In genomic region chr7:3707027-3707426, GRCm38 (mm10) we compare ENCODE assay signal across 9 mouse cellular contexts. TPM values are rescaled to one million over a fixed set of nuclear protein-coding genes. Genes with fewer than 3 reads are reported as not detected.
DNase-seq lines count a peak whose midpoint lies in the region; ATAC-seq and TF ChIP-seq lines count a peak whose summit lies in the region.
"Had no signal": no experiment of that assay in that cellular context is flagged by ENCODE, and none has a peak within 500 bp of the region (broad histone marks: within the 10 kb centered on the region; RNA-seq: fewer than 3 reads in every experiment).

No protein-coding gene starts in this region.

- peak overlapping the region; percentile 52; the same call in 1 of the 2 replicates for H3K4me2 ChIP-seq in intestine, embryonic 15.5 days (replicated peaks)
- peak overlapping the region; percentile 82 for H3K4me2 ChIP-seq in neural tube, embryonic 12.5 days (replicated peaks)

- ATAC-seq in intestine, embryonic 15.5 days, result no peak
- ATAC-seq in neural tube, embryonic 12.5 days (ENCODE audit: low FRiP score, low read depth), result no peak

- no peak overlapping the region for H3K4me3 ChIP-seq in bone marrow, adult 2 months (replicated peaks; ENCODE audit: control insufficient read depth, low read depth, low read length)
- no peak overlapping the region for H3K4me3 ChIP-seq in intestine, embryonic 15.5 days (replicated peaks)
- H3K4me3 ChIP-seq in neural tube, embryonic 12.5 days, result no peak overlapping the region; the same call in 1 of the 2 replicates

- TF ChIP-seq POLR2A in bone marrow, adult 2 months (IDR thresholded peaks at IDR 0.05; ENCODE audit: borderline replicate concordance, control insufficient read depth, low read depth, low read length), result no peak

- TF ChIP-seq CTCF in bone marrow, adult 2 months (IDR thresholded peaks at IDR 0.05; ENCODE audit: control insufficient read depth, insufficient read depth, low read length), result no peak

- peak; percentile 60 for DNase-seq in layer of hippocampus, adult 9-11 months
- DNase-seq in layer of hippocampus, adult 11-12 months (ENCODE audit: low spot score), result no peak
- DNase-seq in frontal cortex, postnatal 36 days (ENCODE audit: low spot score in 2 of 2), result no peak
- DNase-seq in kidney, adult 8-10 months, result no peak
- DNase-seq in left cerebral cortex, adult 11 months (ENCODE audit: low spot score), result no peak

- peak overlapping the region; percentile 92; the same call in 1 of the 2 replicates for H3K27ac ChIP-seq in bone marrow, adult 2 months (ENCODE audit: control insufficient read depth, insufficient read depth, low read depth, low read length, poor library complexity)
- no peak overlapping the region for H3K27ac ChIP-seq in intestine, embryonic 15.5 days
- H3K27ac ChIP-seq in neural tube, embryonic 12.5 days, result no peak overlapping the region

- H3K4me1 ChIP-seq in bone marrow, adult 2 months (ENCODE audit: control insufficient read depth, insufficient read depth, low read length), result peaks cover 3% of the 10 kb centered on the region; the same call in 1 of the 2 replicates
- H3K4me1 ChIP-seq in intestine, embryonic 15.5 days (replicated peaks), result peaks cover 9% of the 10 kb centered on the region
- peaks cover 22% of the 10 kb centered on the region for H3K4me1 ChIP-seq in neural tube, embryonic 12.5 days

- H3K36me3 ChIP-seq in intestine, embryonic 15.5 days, result peaks cover 10% of the 10 kb centered on the region
- H3K36me3 ChIP-seq in neural tube, embryonic 12.5 days, result peaks cover 23% of the 10 kb centered on the region

- no peaks in the 10 kb centered on the region for H3K9me3 ChIP-seq in intestine, embryonic 15.5 days
- no peaks in the 10 kb centered on the region for H3K9me3 ChIP-seq in neural tube, embryonic 12.5 days

- H3K9ac ChIP-seq in intestine, embryonic 15.5 days, result no peak overlapping the region
- no peak overlapping the region for H3K9ac ChIP-seq in neural tube, embryonic 12.5 days

- WGBS in bone marrow, adult 2 months, result 4% methylated on average over 4 of the region's 4 CpGs
- WGBS in intestine, embryonic 15.5 days, result 60% methylated on average over 4 of the region's 4 CpGs
- WGBS in neural tube, embryonic 12.5 days, result 55% methylated on average over 4 of the region's 4 CpGs

- no peaks in the 10 kb centered on the region for H3K27me3 ChIP-seq in intestine, embryonic 15.5 days (replicated peaks)
- H3K27me3 ChIP-seq in neural tube, embryonic 12.5 days (replicated peaks), result no peaks in the 10 kb centered on the region

RNA-seq across cellular contexts. Expression of gene Rps9, which starts 3.2 kb away (rescaled TPM):
- polyA plus RNA-seq in bone marrow, adult 2 months (2011; ENCODE audit: insufficient read depth, insufficient read length, low replicate concordance, missing spikeins), result 3,380 and 3,507 TPM in 2 replicates
- 1,501 and 1,565 TPM in 2 replicates for polyA plus RNA-seq in intestine, embryonic 15.5 days (2015; fragmentation: Nextera tagmentation; extraction: Ambion mirVana)
- 989 and 1,067 TPM in 2 replicates for polyA plus RNA-seq in neural tube, embryonic 12.5 days (2016; fragmentation: Nextera tagmentation; extraction: Ambion mirVana)

RNA-seq across cellular contexts. Expression of gene Pirb, which starts 13.2 kb away (rescaled TPM):
- 41.4 and 143 TPM in 2 replicates for polyA plus RNA-seq in bone marrow, adult 2 months (2011; ENCODE audit: insufficient read depth, insufficient read length, low replicate concordance, missing spikeins)
- polyA plus RNA-seq in intestine, embryonic 15.5 days (2015; fragmentation: Nextera tagmentation; extraction: Ambion mirVana), result 1.0 and 1.1 TPM in 2 replicates
- 0.18 and 0.20 TPM in 2 replicates for polyA plus RNA-seq in neural tube, embryonic 12.5 days (2016; fragmentation: Nextera tagmentation; extraction: Ambion mirVana)
- polyA plus RNA-seq: erythroblast, embryonic 14.5 days had no signal

RNA-seq across cellular contexts. Expression of gene Mboat7, which starts 13.7 kb away (rescaled TPM):
- polyA plus RNA-seq in bone marrow, adult 2 months (2011; ENCODE audit: insufficient read depth, insufficient read length, low replicate concordance, missing spikeins), result 19.5 and 43.5 TPM in 2 replicates
- polyA plus RNA-seq in intestine, embryonic 15.5 days (2015; fragmentation: Nextera tagmentation; extraction: Ambion mirVana), result 55.3 and 57.2 TPM in 2 replicates
- polyA plus RNA-seq in neural tube, embryonic 12.5 days (2016; fragmentation: Nextera tagmentation; extraction: Ambion mirVana), result 44.3 and 47.5 TPM in 2 replicates

RNA-seq across cellular contexts. Expression of gene Tsen34, which starts 14.4 kb away (rescaled TPM):
- polyA plus RNA-seq in bone marrow, adult 2 months (2011; ENCODE audit: insufficient read depth, insufficient read length, low replicate concordance, missing spikeins), result 23.8 and 25.8 TPM in 2 replicates
- polyA plus RNA-seq in intestine, embryonic 15.5 days (2015; fragmentation: Nextera tagmentation; extraction: Ambion mirVana), result 230 and 235 TPM in 2 replicates
- polyA plus RNA-seq in neural tube, embryonic 12.5 days (2016; fragmentation: Nextera tagmentation; extraction: Ambion mirVana), result 225 and 226 TPM in 2 replicates

RNA-seq across cellular contexts. Expression of gene Tmc4, which starts 29.7 kb away (rescaled TPM):
- 16.0 and 39.8 TPM in 2 replicates for polyA plus RNA-seq in bone marrow, adult 2 months (2011; ENCODE audit: insufficient read depth, insufficient read length, low replicate concordance, missing spikeins)
- 73.4 and 82.6 TPM in 2 replicates for polyA plus RNA-seq in intestine, embryonic 15.5 days (2015; fragmentation: Nextera tagmentation; extraction: Ambion mirVana)
- 3.2 and 4.0 TPM in 2 replicates for polyA plus RNA-seq in neural tube, embryonic 12.5 days (2016; fragmentation: Nextera tagmentation; extraction: Ambion mirVana)

Comparison
In these comparisons a context has a peak if more than half of its experiments do, and no peak if none do; other contexts are left out.
1. RNA of gene Pirb, which starts 13.2 kb away (polyA plus RNA-seq): 41.4 to 143 TPM in bone marrow, adult 2 months; 1.0 to 1.1 TPM in intestine, embryonic 15.5 days and 0.18 to 0.20 TPM in neural tube, embryonic 12.5 days; every median in the first group is over 10 times any median in the second.